Mouse (Mus musculus) heart, embryonic 14.5 days (tissue): ENCODE results near the gene Susd2. TPM values are rescaled to one million over a fixed set of nuclear protein-coding genes. Genes with fewer than 3 reads are reported as not detected.
A peak's percentile ranks its signal among the peaks of the same experiment; 100 is the strongest.

Experiments used
- ATAC-seq: fragments of 200-750 bp; cut with Nextera tagmentation; 2 replicates; pipeline ENCODE4 v1.8.0; 2017; ENCODE audit warnings: low read depth, moderate TSS enrichment; ENCODE audit not compliant: insufficient number of reproducible peaks, insufficient read depth, low FRiP score
- H3K27ac ChIP-seq, 2 experiments: fragments of 200-500 bp in 1 of 2; fragments of 300-500 bp in 1 of 2; sonication (generic) in 1 of 2; replicated peaks in 1 of 2; 2 replicates each; pipeline ENCODE4 v1.5.1; 2012 to 2014; ENCODE audit warnings: low read depth in 2 of 2, low read length in 2 of 2, control low read depth in 1 of 2, mild to moderate bottlenecking in 1 of 2, mixed read lengths in 1 of 2; ENCODE audit not compliant: control insufficient read depth in 1 of 2, insufficient read depth in 1 of 2
- H3K27me3 ChIP-seq: fragments of 300-500 bp; sonication (generic); 2 replicates; pipeline ENCODE4 v1.6.1; 2014; ENCODE audit warnings: mild to moderate bottlenecking, low read length, control low read depth; ENCODE audit not compliant: control insufficient read depth, insufficient read depth
- H3K36me3 ChIP-seq: fragments of 300-500 bp; sonication (generic); 2 replicates; pipeline ENCODE4 v1.6.1; 2014; ENCODE audit warnings: mild to moderate bottlenecking, control low read depth, low read length, mixed read lengths; ENCODE audit not compliant: control insufficient read depth, insufficient read depth
- H3K4me1 ChIP-seq, 2 experiments: fragments of 200-500 bp in 1 of 2; fragments of 300-500 bp in 1 of 2; sonication (generic) in 1 of 2; 2 replicates each; pipeline ENCODE4 v1.6.1; 2012 to 2014; ENCODE audit warnings: low read length in 2 of 2, control low read depth in 1 of 2, mixed read lengths in 1 of 2; ENCODE audit not compliant: control insufficient read depth in 2 of 2, insufficient read depth in 2 of 2
- H3K4me2 ChIP-seq: fragments of 300-500 bp; sonication (generic); 2 replicates; pipeline ENCODE4 v1.6.1; 2014; ENCODE audit warnings: mild to moderate bottlenecking, low read length
- H3K4me3 ChIP-seq, 2 experiments: fragments of 200-500 bp in 1 of 2; fragments of 300-500 bp in 1 of 2; sonication (generic) in 1 of 2; 2 replicates each; pipeline ENCODE4 v1.5.1; 2012 to 2014; ENCODE audit warnings: low read length in 2 of 2, mild to moderate bottlenecking in 2 of 2, control low read depth in 1 of 2, low read depth in 1 of 2, moderate library complexity in 1 of 2; ENCODE audit not compliant: control insufficient read depth in 1 of 2, insufficient read depth in 1 of 2
- H3K9ac ChIP-seq: fragments of 300-500 bp; sonication (generic); 2 replicates; pipeline ENCODE4 v1.6.1; 2014; ENCODE audit warnings: mild to moderate bottlenecking, low read length
- H3K9me3 ChIP-seq: fragments of 300-500 bp; sonication (generic); 2 replicates; pipeline ENCODE4 v1.6.1; 2016; ENCODE audit warnings: low read length, control low read depth; ENCODE audit not compliant: control insufficient read depth
- WGBS: fragments of 180-500 bp; shearing (Covaris S2); extraction: QIAGEN DNeasy Blood & Tissue Kit; methylation state at CpG from one replicate; pipeline ENCODE4 v1.1.7; 2014; 5-methylcytosine and 5-hydroxymethylcytosine counted together
- polyA plus RNA-seq: library from polyadenylated mRNA; unstranded; fragments of >200 nt; fragmentation: Nextera tagmentation; extraction: Ambion mirVana; gene quantifications from 2 replicates; pipeline ENCODE4 v1.2.1, GENCODE M21; 2014

Gene Susd2
- polyA plus RNA-seq, 1 experiment from 2014 or later = 13.3 TPM

GRCm38 (mm10) chr10:75654053-75654452 lies 10.2 kb upstream of the Susd2 start:
- ATAC-seq = no peak
- WGBS = 84% methylated on average over 4 of the region's 4 CpGs
- Histone ChIP-seq H3K36me3 (peaks cover 100% of the 10 kb centered on the region), H3K4me1 (no peaks in the 10 kb centered on the region), H3K9me3 (no peaks in the 10 kb centered on the region), H3K9ac (no peak overlapping the region), H3K27me3 (no peaks in the 10 kb centered on the region), H3K27ac (no peak overlapping the region), H3K4me2 (no peak overlapping the region), H3K4me3 (no peak overlapping the region)

DNA sequence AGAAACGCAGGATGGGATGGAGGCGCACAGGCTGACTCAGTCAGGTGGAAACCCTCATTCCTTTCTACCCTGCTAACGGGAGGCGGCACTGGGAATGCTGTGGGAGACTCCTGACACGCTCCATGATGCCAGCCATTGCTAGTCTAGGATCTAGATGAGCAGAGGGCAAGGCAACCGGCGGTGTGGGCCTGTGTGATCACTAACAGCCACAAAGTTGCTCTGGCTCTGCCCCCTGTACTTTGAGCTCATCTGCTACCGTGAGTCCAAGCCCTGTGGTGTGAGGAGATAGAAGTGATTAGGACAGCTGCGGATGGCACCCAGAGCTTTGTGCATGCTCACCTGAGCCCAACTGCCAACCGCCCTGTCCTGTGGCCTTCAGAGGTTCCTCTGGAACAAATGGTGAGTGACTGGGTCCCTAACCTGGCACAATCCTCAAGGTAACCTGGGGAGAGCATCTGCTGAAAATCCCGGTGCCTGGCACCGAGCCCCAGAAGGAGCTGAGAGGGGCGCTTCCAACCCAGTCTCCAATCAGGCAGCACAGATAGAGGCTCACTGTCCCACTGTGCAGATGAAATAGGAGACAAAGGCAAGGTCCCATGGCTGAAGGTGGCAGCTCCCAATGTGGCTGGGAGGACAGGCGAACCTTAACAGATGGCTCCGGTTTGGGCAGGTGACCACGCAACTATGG lies 7.7 kb upstream of the Susd2 start:
- no peak for ATAC-seq
- H3K27ac ChIP-seq = no peak overlapping the region
- no peak overlapping the region for H3K4me2 ChIP-seq
- no peaks in the 10 kb centered on the region for H3K27me3 ChIP-seq
- H3K9me3 ChIP-seq = no peaks in the 10 kb centered on the region
- peaks cover 16% of the 10 kb centered on the region in 2 experiments for H3K4me1 ChIP-seq
- H3K9ac ChIP-seq = no peak overlapping the region
- 94% methylated on average over 16 of the region's 16 CpGs for WGBS
- peaks cover 90% of the 10 kb centered on the region for H3K36me3 ChIP-seq
- H3K4me3 ChIP-seq = no peak overlapping the region

- no peak overlapping the region for H3K4me3 ChIP-seq
- H3K9me3 ChIP-seq = no peaks in the 10 kb centered on the region
- no peaks in the 10 kb centered on the region for H3K27me3 ChIP-seq
- no peak for ATAC-seq
- H3K27ac ChIP-seq = no peak overlapping the region
- no peak overlapping the region for H3K4me2 ChIP-seq
- peaks cover 18 to 19% of the 10 kb centered on the region in 2 experiments for H3K4me1 ChIP-seq
- no peak overlapping the region for H3K9ac ChIP-seq
- WGBS = 86% methylated on average over 6 of the region's 6 CpGs
- H3K36me3 ChIP-seq = peaks cover 89% of the 10 kb centered on the region
Measured at GRCm38 (mm10) chr10:75650306-75650902, 6.6 kb upstream of the Susd2 start.

DNA sequence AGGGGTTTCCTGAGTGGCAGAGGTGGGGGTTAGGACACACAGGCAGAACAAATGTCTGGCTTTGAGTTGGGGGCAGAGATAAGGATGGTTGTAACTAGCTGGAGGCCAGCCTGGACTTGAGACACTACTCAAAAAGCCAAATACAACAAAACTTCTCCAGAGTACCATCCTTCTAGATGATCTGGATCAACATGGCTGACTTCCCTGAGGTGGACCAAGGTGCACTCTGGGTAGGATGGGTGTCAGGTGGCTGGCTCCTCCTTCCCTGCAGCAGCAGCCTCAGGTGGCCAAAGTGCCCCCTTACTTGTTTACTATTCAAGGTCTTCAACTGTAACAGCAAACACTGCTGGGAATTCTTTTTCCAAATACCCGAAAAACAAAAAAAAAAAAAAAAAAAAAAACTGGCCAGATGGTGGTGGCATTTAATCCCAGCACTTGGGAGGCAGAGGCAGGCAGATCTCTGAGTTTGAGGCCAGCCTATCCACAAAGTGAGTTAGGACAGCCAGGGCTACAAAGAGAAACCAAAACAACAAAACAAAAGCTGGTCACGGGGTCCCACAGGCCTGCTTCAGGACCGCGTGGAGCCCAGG lies 5.7 kb upstream of the Susd2 start:
- Histone ChIP-seq H3K4me2 (no peak overlapping the region), H3K4me1 (peaks cover 18 to 19% of the 10 kb centered on the region in 2 experiments), H3K36me3 (peaks cover 85% of the 10 kb centered on the region), H3K27me3 (no peaks in the 10 kb centered on the region), H3K27ac (no peak overlapping the region), H3K4me3 (no peak overlapping the region), H3K9ac (no peak overlapping the region), H3K9me3 (no peaks in the 10 kb centered on the region)
- ATAC-seq = no peak
- WGBS = 85% methylated on average over 4 of the region's 4 CpGs

DNA sequence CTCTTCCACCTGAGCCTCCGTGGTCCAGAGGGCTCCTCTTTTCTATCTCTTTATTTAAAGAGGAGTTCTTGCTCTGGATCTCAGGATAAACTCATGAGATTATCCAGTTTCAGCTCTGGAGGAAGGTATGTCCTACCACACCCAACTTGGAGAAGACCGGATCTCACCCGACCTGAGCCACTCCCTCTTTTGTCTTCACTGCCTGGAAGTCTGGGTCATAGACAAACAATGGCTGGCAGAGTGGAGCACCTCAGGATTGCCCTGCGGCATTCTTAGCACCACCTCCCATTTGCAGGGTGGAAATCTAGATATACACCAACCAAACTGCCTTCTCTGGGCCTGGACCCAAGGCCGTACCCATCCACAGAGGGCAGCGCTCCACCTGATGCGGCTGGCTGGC lies 5.2 kb upstream of the Susd2 start:
- H3K27ac ChIP-seq = no peak overlapping the region
- no peaks in the 10 kb centered on the region for H3K27me3 ChIP-seq
- no peak for ATAC-seq
- H3K4me3 ChIP-seq = no peak overlapping the region
- no peak overlapping the region for H3K9ac ChIP-seq
- peaks cover 80% of the 10 kb centered on the region for H3K36me3 ChIP-seq
- no peaks in the 10 kb centered on the region for H3K9me3 ChIP-seq
- 82% methylated on average over 7 of the region's 7 CpGs for WGBS
- no peak overlapping the region for H3K4me2 ChIP-seq
- peaks cover 18 to 19% of the 10 kb centered on the region in 2 experiments for H3K4me1 ChIP-seq

- no peaks in the 10 kb centered on the region for H3K27me3 ChIP-seq
- no peaks in the 10 kb centered on the region for H3K9me3 ChIP-seq
- 90% methylated on average over 6 of the region's 6 CpGs for WGBS
- H3K27ac ChIP-seq = peak overlapping the region; percentile 89 to 93
- no peak for ATAC-seq
- H3K4me1 ChIP-seq = peaks cover 22 to 28% of the 10 kb centered on the region in 2 experiments
- no peak overlapping the region for H3K9ac ChIP-seq
- no peak overlapping the region for H3K4me2 ChIP-seq
- H3K36me3 ChIP-seq = peaks cover 71% of the 10 kb centered on the region
- no peak overlapping the region for H3K4me3 ChIP-seq
Measured at GRCm38 (mm10) chr10:75648091-75648490, 4.3 kb upstream of the Susd2 start.

DNA sequence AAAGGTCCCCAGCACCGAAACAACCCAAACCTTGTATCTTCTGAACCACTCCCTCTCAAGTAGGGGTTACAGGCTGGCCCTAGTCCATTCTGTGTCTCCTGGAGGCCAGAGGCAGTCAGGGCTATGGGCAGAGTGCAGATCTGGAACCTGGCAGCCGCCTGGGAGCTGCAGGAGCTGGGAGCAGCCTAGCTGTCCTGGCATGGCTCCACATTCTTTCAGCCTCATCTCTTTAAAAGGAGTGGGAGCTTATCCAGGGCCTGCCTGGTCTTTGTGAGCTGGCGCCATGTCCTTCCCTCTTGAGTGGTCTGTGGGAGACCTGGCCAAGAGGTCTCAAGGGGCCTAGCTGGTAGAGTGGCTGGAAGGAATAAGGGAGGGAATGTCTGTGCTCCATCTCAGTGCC lies 3.6 kb upstream of the Susd2 start:
- H3K4me3 ChIP-seq = no peak overlapping the region
- H3K36me3 ChIP-seq = peaks cover 64% of the 10 kb centered on the region
- 28% methylated on average over 3 of the region's 3 CpGs for WGBS
- ATAC-seq = peak; percentile 74
- no peaks in the 10 kb centered on the region for H3K27me3 ChIP-seq
- H3K4me2 ChIP-seq = no peak overlapping the region
- H3K27ac ChIP-seq = peak overlapping the region; percentile 89 to 93
- peaks cover 23 to 32% of the 10 kb centered on the region in 2 experiments for H3K4me1 ChIP-seq
- no peaks in the 10 kb centered on the region for H3K9me3 ChIP-seq
- no peak overlapping the region for H3K9ac ChIP-seq
